Mouse (Mus musculus): ENCODE data around the gene Gadl1. TPM values are rescaled to one million over a fixed set of nuclear protein-coding genes. Genes with fewer than 3 reads are reported as not detected.

Gadl1 gene
- 0.41 and 0.76 TPM in 2 replicates for polyA plus RNA-seq (2015; fragmentation: Nextera tagmentation; extraction: Ambion mirVana)

DNA sequence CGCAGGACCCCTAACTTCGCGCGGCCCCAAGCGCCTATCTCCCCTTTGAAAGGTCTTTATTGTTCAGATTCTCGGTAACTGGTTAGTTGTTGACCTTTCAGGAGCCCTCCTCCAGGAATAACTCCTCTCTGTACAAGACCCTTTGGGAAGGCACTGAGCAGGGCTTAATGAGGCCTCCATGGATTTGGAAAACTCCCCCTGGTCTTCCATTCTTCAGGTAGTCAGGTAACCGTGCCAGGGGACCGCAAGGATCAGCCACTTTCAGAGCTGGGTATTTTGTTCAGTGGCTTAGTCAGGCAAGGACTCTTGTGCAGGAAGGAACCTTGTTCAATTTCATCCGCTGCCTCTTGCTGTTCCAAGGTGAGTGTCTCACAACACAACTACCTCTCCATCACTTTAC is at the start of gene Gadl1:
Gene Gadl1, plus strand, starts transcription at position 301 of the 400 bp plus-strand sequence.
- Histone ChIP-seq H3K4me1 (ENCODE audit: control insufficient read depth, insufficient read depth, low read depth, low read length) (no peaks in the 10 kb centered on the region), H3K27ac (ENCODE audit: low read depth, low read length) (no peak within 1 kb of the TSS), H3K36me3 (ENCODE audit: control insufficient read depth, insufficient read depth, low read length) (no peaks in the 10 kb centered on the region), H3K27me3 (replicated peaks; ENCODE audit: control insufficient read depth, insufficient read depth, low read length) (no peaks in the 10 kb centered on the region), H3K4me3 (ENCODE audit: low read length) (no peak within 1 kb of the TSS), H3K9ac (ENCODE audit: low read depth, low read length) (peak within 1 kb of the TSS; percentile 38; the same call in 1 of the 2 replicates), H3K4me2 (ENCODE audit: low read length) (peak within 1 kb of the TSS; percentile 36), H3K9me3 (ENCODE audit: control insufficient read depth, low read length) (no peaks in the 10 kb centered on the region)
- no peak for ATAC-seq
- 80% methylated on average over 9 of the region's 9 CpGs for WGBS

DNA sequence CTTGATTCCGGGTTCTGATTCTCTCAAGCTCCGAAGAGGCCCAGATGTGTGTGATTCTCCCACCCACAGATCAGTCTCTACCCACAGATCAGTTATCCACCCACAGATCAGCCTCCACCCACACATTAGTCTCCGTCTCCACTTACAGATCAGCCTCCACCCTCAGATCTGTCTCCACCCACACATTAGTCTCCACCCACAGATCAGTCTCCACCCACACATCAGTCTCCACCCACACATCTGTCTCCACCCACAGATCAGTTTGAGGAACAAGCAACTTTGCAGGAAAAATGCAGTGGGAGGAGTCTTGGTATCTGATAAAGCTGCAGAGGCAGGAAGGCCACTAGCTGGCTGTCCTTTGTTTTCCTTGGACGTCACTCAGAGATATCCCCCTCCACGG is 46.5 kb upstream of the Gadl1 start:
- Histone ChIP-seq H3K4me3 (ENCODE audit: low read length) (no peak overlapping the region), H3K4me1 (ENCODE audit: control insufficient read depth, insufficient read depth, low read depth, low read length) (no peaks in the 10 kb centered on the region), H3K36me3 (ENCODE audit: control insufficient read depth, insufficient read depth, low read length) (no peaks in the 10 kb centered on the region), H3K4me2 (ENCODE audit: low read length) (no peak overlapping the region), H3K27ac (ENCODE audit: low read depth, low read length) (no peak overlapping the region), H3K9ac (ENCODE audit: low read depth, low read length) (no peak overlapping the region), H3K27me3 (replicated peaks; ENCODE audit: control insufficient read depth, insufficient read depth, low read length) (no peaks in the 10 kb centered on the region), H3K9me3 (ENCODE audit: control insufficient read depth, low read length) (no peaks in the 10 kb centered on the region)
- WGBS = 69% methylated on average over 5 of the region's 5 CpGs
- no peak for ATAC-seq

DNA sequence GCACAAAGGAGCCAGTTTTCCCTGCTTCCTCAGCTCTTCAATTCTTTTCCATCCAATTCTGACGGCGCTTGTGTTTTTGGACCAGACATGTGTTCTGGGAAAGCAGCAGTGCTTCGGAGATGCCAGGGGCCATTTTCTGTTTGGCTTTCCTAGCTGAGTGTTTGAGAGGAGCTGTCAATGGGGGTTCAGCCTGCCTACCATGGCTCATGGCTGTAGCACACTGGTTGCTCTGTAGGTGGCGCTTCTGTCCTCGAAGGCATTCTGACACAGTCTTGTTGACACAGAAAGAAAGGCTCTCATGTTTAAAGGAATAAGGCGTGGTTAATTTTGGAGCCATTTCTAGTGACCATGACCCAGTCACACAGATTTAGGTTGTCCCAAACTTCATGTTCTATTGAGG is 45.9 kb upstream of the Gadl1 start:
- H3K4me3 ChIP-seq (ENCODE audit: low read length) = no peak overlapping the region
- H3K36me3 ChIP-seq (ENCODE audit: control insufficient read depth, insufficient read depth, low read length) = no peaks in the 10 kb centered on the region
- no peaks in the 10 kb centered on the region for H3K9me3 ChIP-seq (ENCODE audit: control insufficient read depth, low read length)
- no peaks in the 10 kb centered on the region for H3K27me3 ChIP-seq (replicated peaks; ENCODE audit: control insufficient read depth, insufficient read depth, low read length)
- no peak for ATAC-seq
- 68% methylated on average over 6 of the region's 6 CpGs for WGBS
- no peak overlapping the region for H3K27ac ChIP-seq (ENCODE audit: low read depth, low read length)
- no peak overlapping the region for H3K4me2 ChIP-seq (ENCODE audit: low read length)
- H3K4me1 ChIP-seq (ENCODE audit: control insufficient read depth, insufficient read depth, low read depth, low read length) = no peaks in the 10 kb centered on the region
- no peak overlapping the region for H3K9ac ChIP-seq (ENCODE audit: low read depth, low read length)

DNA sequence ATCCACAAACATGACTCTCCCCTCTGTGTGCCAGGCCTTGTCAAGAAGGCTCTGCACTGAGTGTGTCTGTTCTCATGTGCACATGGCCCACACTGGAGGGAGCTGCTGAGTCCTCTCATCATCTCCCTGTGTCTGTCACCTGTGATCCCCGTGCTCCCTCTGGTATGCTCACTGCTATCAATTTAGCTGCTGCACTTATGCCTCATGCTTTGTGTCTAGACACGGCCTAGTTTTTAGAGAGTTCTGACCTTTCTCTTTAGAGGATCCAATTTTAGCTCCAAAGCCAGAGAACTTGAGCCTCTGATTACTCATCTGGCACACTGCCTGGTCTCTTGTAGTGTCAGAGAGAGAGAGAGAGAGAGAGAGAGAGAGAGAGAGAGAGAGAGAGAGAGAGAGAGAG is 42.0 kb upstream of the Gadl1 start:
- H3K27ac ChIP-seq (ENCODE audit: low read depth, low read length) = no peak overlapping the region
- H3K9me3 ChIP-seq (ENCODE audit: control insufficient read depth, low read length) = no peaks in the 10 kb centered on the region
- WGBS = 54% methylated on average over 2 of the region's 2 CpGs
- H3K36me3 ChIP-seq (ENCODE audit: control insufficient read depth, insufficient read depth, low read length) = no peaks in the 10 kb centered on the region
- no peak overlapping the region for H3K4me3 ChIP-seq (ENCODE audit: low read length)
- H3K4me2 ChIP-seq (ENCODE audit: low read length) = no peak overlapping the region
- ATAC-seq = no peak
- 0 out of 2 replicates have a peak, but pooled peaks cover 2% of the 10 kb centered on the region for H3K4me1 ChIP-seq (ENCODE audit: control insufficient read depth, insufficient read depth, low read depth, low read length)
- H3K27me3 ChIP-seq (replicated peaks; ENCODE audit: control insufficient read depth, insufficient read depth, low read length) = no peaks in the 10 kb centered on the region
- H3K9ac ChIP-seq (ENCODE audit: low read depth, low read length) = no peak overlapping the region

DNA sequence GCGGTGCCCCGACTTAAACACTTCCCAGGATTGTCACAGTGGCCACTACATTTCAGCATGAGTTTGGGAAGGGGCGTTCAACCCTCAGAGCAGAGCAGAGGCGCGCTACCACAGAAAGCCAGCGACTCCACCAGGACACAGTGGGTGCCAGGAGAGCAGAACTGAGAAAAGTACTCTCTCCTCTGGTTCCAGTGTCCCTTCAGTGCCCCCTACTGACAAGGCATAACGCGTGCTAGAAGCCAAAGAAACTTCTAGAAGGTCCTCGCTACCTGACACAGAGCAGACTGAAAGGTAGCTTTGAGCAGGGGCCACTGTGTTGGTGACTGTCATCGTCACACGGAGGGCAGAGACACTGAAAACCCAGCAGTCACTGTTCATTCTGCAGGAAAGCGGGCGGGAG is 39.1 kb upstream of the Gadl1 start:
- H3K27ac ChIP-seq (ENCODE audit: low read depth, low read length) = no peak overlapping the region
- 0 out of 2 replicates have a peak, but pooled peaks cover 2% of the 10 kb centered on the region for H3K4me1 ChIP-seq (ENCODE audit: control insufficient read depth, insufficient read depth, low read depth, low read length)
- H3K36me3 ChIP-seq (ENCODE audit: control insufficient read depth, insufficient read depth, low read length) = no peaks in the 10 kb centered on the region
- no peaks in the 10 kb centered on the region for H3K9me3 ChIP-seq (ENCODE audit: control insufficient read depth, low read length)
- no peak overlapping the region for H3K4me3 ChIP-seq (ENCODE audit: low read length)
- 88% methylated on average over 13 of the region's 13 CpGs for WGBS
- H3K27me3 ChIP-seq (replicated peaks; ENCODE audit: control insufficient read depth, insufficient read depth, low read length) = no peaks in the 10 kb centered on the region
- H3K9ac ChIP-seq (ENCODE audit: low read depth, low read length) = no peak overlapping the region
- no peak for ATAC-seq
- H3K4me2 ChIP-seq (ENCODE audit: low read length) = no peak overlapping the region

DNA sequence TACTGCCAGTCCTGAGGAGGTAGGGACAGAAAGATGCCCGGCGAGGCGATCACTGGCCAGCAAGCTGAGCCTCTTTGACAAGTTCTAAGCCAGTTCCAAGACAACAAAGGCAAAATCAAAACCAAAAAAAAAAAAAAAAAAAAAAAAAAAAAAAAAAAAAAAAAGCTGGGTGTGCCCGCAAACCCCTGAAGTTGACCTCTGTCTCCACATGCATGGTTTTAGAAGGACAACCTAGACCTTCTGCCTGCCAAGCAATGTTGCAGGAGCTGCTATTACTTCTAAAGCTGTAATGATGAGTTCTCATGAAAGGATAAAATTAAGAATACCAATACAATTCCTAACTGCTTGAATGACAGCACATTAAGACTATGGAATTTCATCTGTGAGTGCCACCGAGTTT is 38.6 kb upstream of the Gadl1 start:
- no peak for ATAC-seq
- 93% methylated on average over 5 of the region's 5 CpGs for WGBS
- Histone ChIP-seq H3K9ac (ENCODE audit: low read depth, low read length) (no peak overlapping the region), H3K27me3 (replicated peaks; ENCODE audit: control insufficient read depth, insufficient read depth, low read length) (no peaks in the 10 kb centered on the region), H3K4me1 (ENCODE audit: control insufficient read depth, insufficient read depth, low read depth, low read length) (0 out of 2 replicates have a peak, but pooled peaks cover 2% of the 10 kb centered on the region), H3K36me3 (ENCODE audit: control insufficient read depth, insufficient read depth, low read length) (no peaks in the 10 kb centered on the region), H3K4me2 (ENCODE audit: low read length) (no peak overlapping the region), H3K27ac (ENCODE audit: low read depth, low read length) (no peak overlapping the region), H3K9me3 (ENCODE audit: control insufficient read depth, low read length) (no peaks in the 10 kb centered on the region), H3K4me3 (ENCODE audit: low read length) (no peak overlapping the region)

DNA sequence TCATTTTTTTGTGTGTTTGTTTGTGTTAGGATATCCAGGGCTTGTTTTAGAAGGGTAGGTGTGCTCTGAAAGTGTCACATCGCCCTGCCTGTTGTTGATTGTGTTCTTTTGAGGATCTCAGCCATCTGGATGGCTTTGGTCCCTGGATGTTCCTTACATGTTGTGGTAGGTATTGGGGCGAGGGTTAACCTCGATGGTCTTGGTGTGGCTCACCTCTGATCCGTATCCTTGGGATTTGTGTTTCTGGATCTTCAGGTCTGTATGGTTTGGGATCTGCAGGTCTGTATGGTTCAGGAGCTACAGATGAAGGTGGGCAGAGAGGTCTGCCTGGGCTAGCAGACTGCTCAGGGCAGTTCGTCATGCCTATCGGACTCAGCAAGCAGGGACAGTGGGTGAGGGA is 28.8 kb upstream of the Gadl1 start:
- H3K4me2 ChIP-seq (ENCODE audit: low read length) = no peak overlapping the region
- H3K27me3 ChIP-seq (replicated peaks; ENCODE audit: control insufficient read depth, insufficient read depth, low read length) = no peaks in the 10 kb centered on the region
- no peaks in the 10 kb centered on the region for H3K36me3 ChIP-seq (ENCODE audit: control insufficient read depth, insufficient read depth, low read length)
- 93% methylated on average over 6 of the region's 6 CpGs for WGBS
- H3K9me3 ChIP-seq (ENCODE audit: control insufficient read depth, low read length) = no peaks in the 10 kb centered on the region
- no peak overlapping the region for H3K27ac ChIP-seq (ENCODE audit: low read depth, low read length)
- ATAC-seq = no peak
- H3K9ac ChIP-seq (ENCODE audit: low read depth, low read length) = no peak overlapping the region
- H3K4me3 ChIP-seq (ENCODE audit: low read length) = no peak overlapping the region
- H3K4me1 ChIP-seq (ENCODE audit: control insufficient read depth, insufficient read depth, low read depth, low read length) = no peaks in the 10 kb centered on the region

DNA sequence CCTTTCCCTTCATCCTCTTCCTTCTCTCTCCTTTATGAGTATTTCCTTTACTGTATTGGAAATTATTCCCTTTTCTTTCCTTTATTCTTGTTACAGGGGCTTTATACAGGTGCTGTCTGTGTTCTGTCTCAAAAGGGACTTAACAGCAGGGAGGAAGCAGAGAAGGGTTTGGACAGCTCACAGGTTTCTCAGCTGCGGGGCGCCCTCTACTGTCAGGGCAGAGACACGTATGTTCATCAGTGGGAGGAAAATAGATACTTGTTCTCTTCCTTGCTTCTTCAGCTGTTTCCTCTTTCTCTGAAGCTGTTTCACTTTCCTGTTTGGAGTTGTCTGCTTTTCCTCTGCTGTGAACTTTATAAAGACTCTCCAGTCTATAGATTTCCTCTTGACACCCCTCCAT is 28.1 kb upstream of the Gadl1 start:
- Histone ChIP-seq H3K4me2 (ENCODE audit: low read length) (no peak overlapping the region), H3K9ac (ENCODE audit: low read depth, low read length) (no peak overlapping the region), H3K4me1 (ENCODE audit: control insufficient read depth, insufficient read depth, low read depth, low read length) (no peaks in the 10 kb centered on the region), H3K27me3 (replicated peaks; ENCODE audit: control insufficient read depth, insufficient read depth, low read length) (no peaks in the 10 kb centered on the region), H3K36me3 (ENCODE audit: control insufficient read depth, insufficient read depth, low read length) (no peaks in the 10 kb centered on the region), H3K9me3 (ENCODE audit: control insufficient read depth, low read length) (no peaks in the 10 kb centered on the region), H3K27ac (ENCODE audit: low read depth, low read length) (no peak overlapping the region), H3K4me3 (ENCODE audit: low read length) (no peak overlapping the region)
- WGBS = 88% methylated on average over 3 of the region's 3 CpGs
- no peak for ATAC-seq

DNA sequence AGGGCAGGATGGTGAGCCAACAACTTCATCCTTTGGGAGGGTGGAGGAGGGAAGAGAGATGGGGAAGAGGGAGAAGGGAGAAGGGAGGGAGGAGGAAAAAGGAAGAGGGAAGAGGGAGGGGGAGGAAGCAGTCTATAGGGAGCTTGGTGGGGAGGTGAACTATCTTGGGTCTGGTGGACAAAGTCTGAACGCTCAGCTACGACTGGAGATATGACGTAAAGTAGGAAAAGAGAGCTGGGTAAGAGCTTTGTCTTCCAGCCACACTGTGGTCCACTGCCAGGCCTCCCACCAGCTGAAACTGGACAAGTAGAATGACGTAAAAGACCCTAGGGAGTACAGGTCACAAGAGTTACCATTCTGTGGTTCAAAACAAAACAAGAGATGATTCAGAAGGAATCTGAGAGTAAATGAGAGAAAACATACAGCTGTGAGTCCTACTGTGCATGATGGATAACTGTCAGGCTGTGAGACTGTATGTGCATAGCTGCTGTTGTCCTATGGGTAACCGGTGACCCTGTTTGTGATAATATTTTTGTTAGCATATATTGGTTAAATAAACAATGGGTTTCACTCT is 26.5 kb upstream of the Gadl1 start:
- Histone ChIP-seq H3K4me2 (ENCODE audit: low read length) (no peak overlapping the region), H3K9ac (ENCODE audit: low read depth, low read length) (no peak overlapping the region), H3K4me3 (ENCODE audit: low read length) (no peak overlapping the region), H3K27me3 (replicated peaks; ENCODE audit: control insufficient read depth, insufficient read depth, low read length) (no peaks in the 10 kb centered on the region), H3K4me1 (ENCODE audit: control insufficient read depth, insufficient read depth, low read depth, low read length) (no peaks in the 10 kb centered on the region), H3K36me3 (ENCODE audit: control insufficient read depth, insufficient read depth, low read length) (no peaks in the 10 kb centered on the region), H3K9me3 (ENCODE audit: control insufficient read depth, low read length) (no peaks in the 10 kb centered on the region), H3K27ac (ENCODE audit: low read depth, low read length) (no peak overlapping the region)
- WGBS = 76% methylated on average over 5 of the region's 5 CpGs
- no peak for ATAC-seq

DNA sequence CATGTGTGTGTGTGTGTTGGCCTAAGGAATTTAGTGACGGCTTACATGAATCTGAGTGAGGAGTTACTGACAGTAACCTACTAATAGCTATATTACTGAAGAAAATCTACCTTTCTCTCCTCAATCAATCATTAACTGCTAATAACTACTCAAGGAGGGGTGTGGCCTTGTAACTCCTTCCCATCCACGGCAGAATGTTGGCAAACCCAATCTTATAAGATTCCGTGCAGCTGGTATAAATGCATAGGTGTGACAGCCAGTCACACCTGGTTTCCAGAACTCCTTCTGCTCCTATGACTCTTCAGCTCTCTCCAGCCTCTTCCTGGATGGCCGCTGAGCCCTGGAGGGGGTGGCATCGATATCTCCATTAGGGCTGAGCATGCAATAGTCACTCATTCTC is 25.8 kb upstream of the Gadl1 start:
- H3K36me3 ChIP-seq (ENCODE audit: control insufficient read depth, insufficient read depth, low read length) = no peaks in the 10 kb centered on the region
- WGBS = 92% methylated on average over 5 of the region's 5 CpGs
- no peaks in the 10 kb centered on the region for H3K27me3 ChIP-seq (replicated peaks; ENCODE audit: control insufficient read depth, insufficient read depth, low read length)
- ATAC-seq = no peak
- no peaks in the 10 kb centered on the region for H3K4me1 ChIP-seq (ENCODE audit: control insufficient read depth, insufficient read depth, low read depth, low read length)
- H3K4me2 ChIP-seq (ENCODE audit: low read length) = no peak overlapping the region
- no peak overlapping the region for H3K9ac ChIP-seq (ENCODE audit: low read depth, low read length)
- no peaks in the 10 kb centered on the region for H3K9me3 ChIP-seq (ENCODE audit: control insufficient read depth, low read length)
- H3K27ac ChIP-seq (ENCODE audit: low read depth, low read length) = no peak overlapping the region
- no peak overlapping the region for H3K4me3 ChIP-seq (ENCODE audit: low read length)
